Mouse (Mus musculus) bone marrow macrophage, adult 2 months (primary cell): ENCODE data around the gene Phf10. TPM values are rescaled to one million over a fixed set of nuclear protein-coding genes. Genes with fewer than 3 reads are reported as not detected.
A peak's percentile ranks its signal among the peaks of the same experiment; 100 is the strongest.
"Not testable (repeated sequence)": the region's sequence is repeated elsewhere in the genome, so short reads cannot be mapped to it uniquely, and the experiment has no call there.

Experiments used
- H3K27ac ChIP-seq: 2 replicates; pipeline ENCODE4 v1.5.1; 2012; ENCODE audit warnings: low read depth, low read length; ENCODE audit not compliant: insufficient read depth
- H3K4me1 ChIP-seq: 2 replicates; pipeline ENCODE4 v1.6.1; 2012; ENCODE audit warnings: low read length; ENCODE audit not compliant: control insufficient read depth, insufficient read depth
- H3K4me3 ChIP-seq: 2 replicates; pipeline ENCODE4 v1.5.1; 2012; ENCODE audit warnings: mild to moderate bottlenecking, low read length, moderate library complexity; ENCODE audit not compliant: insufficient read depth
- CTCF ChIP-seq: IDR thresholded peaks from 2 replicates; pipeline ENCODE4 v1.5.1; 2012; ENCODE audit warnings: low read depth, mild to moderate bottlenecking, low read length, moderate library complexity
- POLR2A ChIP-seq: IDR thresholded peaks from 2 replicates; pipeline ENCODE4 v1.6.1; 2012; ENCODE audit warnings: mild to moderate bottlenecking, low read depth, low read length, borderline replicate concordance
- polyA plus RNA-seq: library from polyadenylated mRNA; stranded (reverse); fragments of >200 nt; gene quantifications from 2 replicates; pipeline ENCODE4 v1.2.4, GENCODE M21; 2012; ENCODE audit not compliant: missing spikeins, insufficient read depth, insufficient read length

Gene Phf10
- polyA plus RNA-seq, 1 experiment = 63.5 TPM

DNA sequence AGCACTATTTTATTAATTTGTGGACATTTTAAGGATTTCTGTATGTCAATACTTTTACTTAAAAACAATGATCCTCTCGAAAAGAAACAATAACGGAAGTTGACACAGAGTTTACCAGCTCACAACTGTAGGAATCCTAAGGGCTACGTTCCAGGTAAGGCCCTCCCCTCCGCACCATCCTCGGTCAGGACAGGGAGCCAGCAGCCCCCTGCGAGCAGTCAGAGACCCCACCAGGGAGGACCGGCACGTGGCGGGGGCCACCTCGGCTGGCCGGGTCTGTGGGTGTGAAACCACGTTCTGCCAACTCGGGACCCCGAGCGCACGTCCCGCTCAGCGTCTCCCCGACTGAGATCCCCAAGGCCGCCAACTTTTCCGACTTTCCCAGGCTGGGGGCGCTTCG is 553 bp downstream of the Phf10 start:
- H3K27ac ChIP-seq = no peak overlapping the region

DNA sequence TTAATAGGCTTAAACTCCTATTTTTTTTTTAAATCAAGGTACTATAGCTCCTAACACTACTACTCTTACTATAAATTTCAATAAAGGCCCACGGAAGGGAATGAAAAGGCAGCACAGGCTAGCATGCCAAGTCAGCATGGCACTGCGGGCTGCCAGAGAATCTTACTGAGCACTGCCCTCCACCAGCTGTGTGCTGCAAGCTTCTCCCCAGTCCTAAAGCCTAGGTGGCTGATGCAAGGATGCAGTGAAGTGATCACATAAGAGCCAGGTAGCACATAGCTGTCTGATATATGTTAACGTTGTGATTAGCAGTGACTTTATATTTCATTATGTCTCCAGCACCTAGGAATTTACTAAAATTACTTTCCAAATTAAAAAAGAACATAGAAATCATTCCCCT is 1.1 kb downstream of the Phf10 start:
- peaks cover 2% of the 10 kb centered on the region; the same call in 1 of the 2 replicates for H3K4me1 ChIP-seq
- H3K27ac ChIP-seq = no peak overlapping the region
- H3K4me3 ChIP-seq = peak overlapping the region; percentile 37
- TF ChIP-seq CTCF (no peak), POLR2A (no peak)

More for the DNA sequence above, 553 bp downstream of the Phf10 start:
- Histone ChIP-seq H3K4me3 (peak overlapping the region; percentile 84), H3K4me1 (peaks cover 2% of the 10 kb centered on the region; the same call in 1 of the 2 replicates)
- TF ChIP-seq CTCF = no peak

DNA sequence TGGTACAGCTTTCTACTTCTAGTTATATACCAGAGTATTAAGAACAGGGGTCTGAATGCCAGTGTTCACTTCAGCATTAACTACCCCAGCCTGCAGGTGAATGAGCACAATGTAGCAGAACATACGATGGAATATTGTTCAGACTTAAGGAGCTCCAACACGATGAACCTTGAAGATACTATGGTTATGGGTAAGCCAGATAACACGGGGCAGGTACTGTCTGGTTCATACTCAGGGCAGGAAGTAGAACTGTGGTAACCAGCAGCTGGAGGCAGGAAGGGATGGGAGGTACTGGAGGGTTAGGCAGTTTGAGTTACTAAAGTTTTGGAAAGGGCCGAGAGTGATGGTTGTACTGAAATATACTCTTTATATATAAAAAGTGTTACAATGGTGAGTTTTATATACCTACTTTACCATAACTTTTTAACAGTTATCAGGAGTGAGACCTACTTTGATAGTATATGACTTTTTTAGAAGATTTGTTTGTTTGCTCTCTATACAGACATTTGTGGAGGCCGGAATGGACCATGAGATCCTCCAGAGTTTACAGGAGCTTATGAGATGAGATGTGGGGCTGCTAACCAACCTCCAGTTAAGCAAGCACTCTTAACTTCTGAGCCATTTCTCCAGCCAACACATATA is 2.3 kb downstream of the Phf10 start:
- H3K4me3 ChIP-seq = no peak overlapping the region
- no peak overlapping the region for H3K27ac ChIP-seq
- TF ChIP-seq POLR2A (no peak), CTCF (no peak)
- peaks cover 2% of the 10 kb centered on the region; the same call in 1 of the 2 replicates for H3K4me1 ChIP-seq

DNA sequence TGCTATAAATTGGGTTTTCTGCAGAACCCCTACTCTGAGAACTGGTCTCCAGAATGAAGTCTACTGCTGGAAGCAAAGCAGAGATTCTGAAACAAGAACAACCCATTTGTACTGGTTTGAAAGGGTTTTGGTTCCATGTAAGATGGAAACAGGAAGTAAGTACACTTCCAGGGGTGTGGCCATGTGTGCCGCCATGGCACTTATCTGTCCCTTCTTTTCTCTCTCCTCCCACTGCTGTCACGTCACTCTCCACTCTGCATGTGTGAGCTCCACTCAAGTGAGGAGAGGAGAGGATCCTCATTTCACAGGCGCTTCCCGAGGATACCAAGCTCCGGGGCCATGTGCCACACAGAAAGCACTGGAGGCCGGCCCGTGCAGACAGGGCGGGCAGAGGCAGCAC is 7.6 kb downstream of the Phf10 start:
- Histone ChIP-seq H3K27ac (no peak overlapping the region), H3K4me1 (no peaks in the 10 kb centered on the region), H3K4me3 (no peak overlapping the region)
- TF ChIP-seq CTCF (no peak), POLR2A (no peak)

DNA sequence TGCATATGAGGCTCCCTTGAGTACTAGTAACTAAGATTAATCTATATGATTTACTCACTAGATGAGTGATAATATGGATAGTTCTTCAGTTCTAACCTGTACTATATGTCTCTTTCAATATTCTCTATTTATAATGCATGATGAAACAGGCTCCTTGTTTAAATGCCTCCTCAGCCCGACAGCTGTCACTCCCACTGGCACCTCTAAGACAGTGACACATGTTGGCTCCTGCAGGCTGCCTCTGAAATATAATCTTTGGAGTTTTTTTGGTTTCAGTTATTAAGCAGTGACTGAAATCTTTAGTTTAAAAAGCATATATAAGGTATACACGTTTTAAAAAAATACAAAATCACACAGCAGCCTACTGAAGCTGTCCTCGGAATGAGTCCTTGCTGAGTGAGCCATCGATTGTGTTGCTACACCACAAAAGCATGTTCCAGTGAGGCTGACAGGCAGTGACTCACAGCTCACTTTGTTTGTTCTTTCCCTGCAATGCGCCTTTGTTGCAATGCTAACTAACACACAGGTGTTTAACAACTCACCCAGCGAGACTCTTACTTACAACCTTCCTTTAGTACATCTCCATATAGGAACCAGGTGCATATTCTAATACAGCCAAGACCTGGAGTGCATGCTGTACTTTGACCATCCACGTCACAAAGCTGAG is 11.8 kb downstream of the Phf10 start:
- Histone ChIP-seq H3K27ac (no peak overlapping the region), H3K4me3 (no peak overlapping the region), H3K4me1 (peaks cover 4% of the 10 kb centered on the region)
- no peak for TF ChIP-seq CTCF
- no peak for TF ChIP-seq POLR2A

DNA sequence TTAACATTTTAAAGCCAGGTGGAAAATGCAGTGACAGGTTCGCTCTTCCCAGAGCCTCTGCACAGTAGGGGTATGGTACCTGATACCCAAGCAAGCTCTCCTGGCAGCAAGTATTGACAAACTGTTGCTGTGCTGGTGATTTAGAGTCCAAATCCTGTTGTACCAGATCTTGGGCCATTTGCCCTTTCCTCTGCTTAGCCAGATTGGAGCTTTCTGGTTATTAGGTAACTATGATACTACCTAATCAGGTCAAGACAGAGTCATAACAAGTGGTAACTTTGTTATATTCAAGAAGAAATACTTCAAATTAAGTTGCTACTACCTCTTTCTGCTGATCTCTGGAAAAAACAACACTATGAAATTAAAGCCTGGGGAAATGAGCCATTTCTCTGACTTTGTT is 16.5 kb downstream of the Phf10 start:
- H3K4me3 ChIP-seq = 0 out of 2 replicates have a peak overlapping the region, but pooled peaks have one; percentile 20
- no peak for TF ChIP-seq CTCF
- no peak for TF ChIP-seq POLR2A
- peaks cover 7% of the 10 kb centered on the region for H3K4me1 ChIP-seq
- H3K27ac ChIP-seq = no peak overlapping the region

DNA sequence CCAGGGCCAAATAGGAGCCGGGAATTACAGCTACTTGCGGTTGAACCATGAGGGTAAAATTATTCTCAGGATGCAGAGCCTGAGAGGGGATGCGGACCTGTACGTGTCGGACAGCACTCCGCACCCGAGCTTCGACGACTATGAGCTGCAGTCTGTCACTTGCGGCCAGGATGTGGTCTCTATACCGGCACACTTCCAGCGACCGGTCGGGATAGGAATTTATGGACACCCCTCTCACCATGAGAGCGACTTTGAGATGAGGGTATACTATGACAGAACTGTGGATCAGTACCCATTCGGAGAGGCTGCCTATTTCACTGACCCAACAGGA is 17.4 kb downstream of the Phf10 start:
- Histone ChIP-seq H3K27ac (no peak overlapping the region), H3K4me3 (peak overlapping the region; percentile 85), H3K4me1 (peaks cover 7% of the 10 kb centered on the region)
- TF ChIP-seq POLR2A (no peak), CTCF (no peak)

DNA sequence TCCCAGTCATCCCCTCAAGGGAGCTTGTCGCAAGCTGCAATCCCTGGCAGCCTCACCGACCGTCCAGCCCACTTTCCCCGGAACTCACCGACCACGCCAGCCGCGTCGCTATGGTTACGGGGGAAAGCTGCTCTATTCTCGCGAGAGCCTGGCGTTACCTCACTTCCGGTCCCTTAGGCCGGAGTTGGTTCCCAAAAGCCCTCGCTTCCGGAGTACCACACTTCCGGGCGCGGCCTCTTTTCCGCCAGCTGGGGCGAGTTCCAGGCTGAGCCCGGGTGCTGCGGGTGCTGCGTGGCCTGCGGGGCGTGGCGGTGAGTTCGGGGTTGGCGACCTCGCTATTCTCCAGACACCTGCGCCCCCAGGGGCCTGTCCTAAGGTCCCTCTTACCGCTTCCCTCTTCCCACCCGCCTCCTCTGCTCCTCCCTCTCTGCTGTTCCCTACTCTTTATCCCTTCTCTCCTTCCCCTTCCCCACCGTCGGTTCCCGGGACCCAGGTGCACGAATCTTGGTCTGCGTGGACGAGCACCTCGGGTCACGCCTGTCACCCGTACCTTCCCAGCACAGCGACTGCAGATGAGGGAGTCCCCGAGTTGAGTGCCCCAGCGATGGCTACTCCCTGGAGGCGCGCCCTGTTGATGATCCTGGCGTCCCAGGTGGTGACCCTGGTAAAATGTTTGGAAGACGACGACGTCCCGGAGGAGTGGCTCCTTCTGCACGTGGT is 17.9 kb downstream of the Phf10 start, which contains the start of the genes Wdr27 and 1600012H06Rik:
Gene Wdr27, minus strand, starts transcription at position 150 of the 720 bp plus-strand sequence.
Gene 1600012H06Rik, plus strand, starts transcription at position 176 of the 720 bp plus-strand sequence.
- peaks cover 7% of the 10 kb centered on the region for H3K4me1 ChIP-seq
- H3K4me3 ChIP-seq = peak within 1 kb of the TSS; percentile 85
- peak within 1 kb of the TSS; percentile 60 for H3K27ac ChIP-seq
- TF ChIP-seq CTCF = no peak
- TF ChIP-seq POLR2A = no peak

DNA sequence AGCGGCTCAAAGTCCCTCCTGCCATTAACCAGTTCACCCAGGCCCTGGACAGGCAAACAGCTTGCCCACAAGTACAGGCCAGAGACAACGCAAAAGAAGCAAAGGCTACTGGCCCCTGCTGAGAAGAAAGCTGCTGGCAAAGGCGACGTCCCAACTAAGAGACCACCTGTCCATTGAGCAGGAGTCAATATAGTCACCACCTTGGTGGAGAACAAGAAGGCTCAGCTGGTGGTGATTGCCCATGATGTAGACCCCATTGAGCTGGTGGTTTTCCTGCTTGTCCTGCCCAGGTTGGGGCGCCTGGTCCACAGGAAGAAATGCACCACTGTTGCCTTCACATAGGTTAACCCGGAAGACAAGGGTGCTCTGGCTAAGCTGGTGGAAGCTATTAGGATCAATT is 18.9 kb downstream of the Phf10 start:
- peak overlapping the region; percentile 85 for H3K4me3 ChIP-seq
- H3K27ac ChIP-seq = peak overlapping the region; percentile 26
- not testable (repeated sequence) for H3K4me1 ChIP-seq

DNA sequence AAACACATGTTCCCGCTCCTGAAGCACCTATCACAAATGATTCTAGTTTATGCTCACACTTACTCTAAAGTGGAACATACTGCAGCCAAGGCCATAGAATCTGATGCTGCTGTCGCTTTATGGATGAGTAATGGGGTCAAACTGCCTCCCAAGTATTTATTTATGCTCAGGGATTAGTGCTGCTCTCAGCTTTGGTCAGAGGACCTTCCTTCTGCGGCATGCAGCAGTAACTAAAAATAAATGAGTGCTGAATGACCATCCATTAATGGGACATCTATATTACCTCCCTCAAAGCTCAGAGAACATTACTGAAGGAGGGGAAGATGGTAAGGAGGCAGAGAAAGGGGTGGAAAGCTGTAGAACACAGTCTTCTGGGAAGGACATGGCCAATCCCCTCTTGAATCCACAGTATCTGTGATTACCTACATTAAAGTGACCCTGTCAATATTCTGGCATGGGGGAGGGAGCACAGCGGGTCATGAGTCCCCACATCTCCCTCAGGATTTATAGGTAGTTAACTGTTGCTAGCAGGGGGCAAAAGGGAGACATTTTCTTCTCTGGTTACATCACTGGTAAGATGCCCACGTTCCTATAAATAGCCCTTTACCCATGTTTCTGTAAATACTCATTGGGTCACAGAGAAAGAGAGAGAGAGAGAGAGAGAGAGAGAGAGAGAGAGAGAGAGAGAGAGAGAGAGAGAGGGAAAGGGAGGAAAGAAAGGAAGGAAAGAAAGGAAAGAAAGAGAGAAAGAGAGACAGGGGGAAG is 25.1 kb downstream of the Phf10 start:
- Histone ChIP-seq H3K4me1 (peaks cover under 1% of the 10 kb centered on the region), H3K4me3 (no peak overlapping the region), H3K27ac (no peak overlapping the region)
- TF ChIP-seq POLR2A (no peak), CTCF (no peak)

DNA sequence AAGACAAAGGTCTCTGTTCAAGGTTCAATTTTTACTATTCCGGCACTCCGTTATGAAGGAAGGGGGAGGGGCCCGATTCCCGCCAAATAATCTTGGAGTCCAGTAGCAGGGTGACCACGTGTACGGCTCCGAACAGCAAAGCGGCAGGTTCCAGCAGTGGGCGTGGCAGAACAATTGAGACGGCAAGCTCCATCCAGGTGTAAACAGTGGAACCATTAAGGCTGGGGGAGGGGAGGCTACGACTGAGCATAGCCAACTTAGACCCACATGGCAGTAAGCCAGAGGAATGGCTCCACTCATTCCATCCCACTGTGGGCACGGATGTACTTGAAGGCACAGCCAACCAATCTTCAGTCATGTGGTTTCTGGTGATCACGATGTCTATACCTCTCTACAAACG is 25.8 kb downstream of the Phf10 start:
- H3K27ac ChIP-seq, H3K4me3 ChIP-seq, H3K4me1 ChIP-seq: not testable (repeated sequence)
